Comparison of ENCODE assay signal across 1 mouse cellular context in genomic region chr6:49606028-49606427, GRCm38 (mm10).
TF ChIP-seq lines count a peak whose summit lies in the region.

No protein-coding gene starts in this region.

TF ChIP-seq in CH12.LX, 34 proteins besides CTCF, POLR2A, EP300 and RAD21 (continued from another document):
- TF ChIP-seq ZNF384 (IDR thresholded peaks at IDR 0.05; ENCODE audit: low read depth, low read length) (no peak), HCFC1 (IDR thresholded peaks at IDR 0.05; ENCODE audit: low read depth, low read length) (no peak), ZMIZ1 (IDR thresholded peaks at IDR 0.05; ENCODE audit: low read depth, low read length) (no peak), RCOR1 (conservative IDR thresholded peaks at IDR 0.05; ENCODE audit: low read depth, low read length) (no peak), CHD1 (IDR thresholded peaks at IDR 0.05; ENCODE audit: low read depth, low read length) (no peak), UBTF (IDR thresholded peaks at IDR 0.05; ENCODE audit: low read depth, low read length) (no peak), ZKSCAN1 (IDR thresholded peaks at IDR 0.05; ENCODE audit: borderline replicate concordance, low read depth, low read length) (no peak), TCF12 (IDR thresholded peaks at IDR 0.05; ENCODE audit: low read depth, low read length) (no peak), ELF1 (IDR thresholded peaks at IDR 0.05; ENCODE audit: low read depth, low read length) (peak; percentile 80), CHD2 (IDR thresholded peaks at IDR 0.05; ENCODE audit: low read length) (peak; percentile 53; the same call in 1 of the 2 replicates)
